Mouse (Mus musculus): ENCODE data around the gene Spock1.

Gene Spock1

GRCm38 (mm10) chr13:57734549-57734948, 173.6 kb downstream of the Spock1 start:
- DNase-seq (ENCODE audit: extremely low read depth, low read depth, low spot score), result no peak

- no peak for DNase-seq (ENCODE audit: extremely low read depth, low read depth, low spot score)
These were observed 174.6 kb downstream of the Spock1 start for GRCm38 (mm10) chr13:57733521-57733920.

- no peak for DNase-seq (ENCODE audit: extremely low read depth, low read depth, low spot score)
These were observed 175.9 kb downstream of the Spock1 start for GRCm38 (mm10) chr13:57732251-57732650.

- no peak for DNase-seq (ENCODE audit: extremely low read depth, low read depth, low spot score)
These were observed 180.4 kb downstream of the Spock1 start for GRCm38 (mm10) chr13:57727716-57728115.

GRCm38 (mm10) chr13:57726654-57727053, 181.5 kb downstream of the Spock1 start:
- DNase-seq (ENCODE audit: extremely low read depth, low read depth, low spot score), result no peak

GRCm38 (mm10) chr13:57722329-57722936, 185.7 kb downstream of the Spock1 start:
- DNase-seq (ENCODE audit: extremely low read depth, low read depth, low spot score), result no peak

- no peak for DNase-seq (ENCODE audit: extremely low read depth, low read depth, low spot score)
These were observed 186.4 kb downstream of the Spock1 start for GRCm38 (mm10) chr13:57721524-57722279.

GRCm38 (mm10) chr13:57718087-57718486, 190.0 kb downstream of the Spock1 start:
- DNase-seq (ENCODE audit: extremely low read depth, low read depth, low spot score), result no peak

GRCm38 (mm10) chr13:57712910-57713309, 195.2 kb downstream of the Spock1 start:
- no peak for DNase-seq (ENCODE audit: extremely low read depth, low read depth, low spot score)

- DNase-seq (ENCODE audit: extremely low read depth, low read depth, low spot score), result no peak
These were observed 199.7 kb downstream of the Spock1 start for GRCm38 (mm10) chr13:57708425-57708824.

GRCm38 (mm10) chr13:57702966-57703365, 205.2 kb downstream of the Spock1 start:
- DNase-seq (ENCODE audit: extremely low read depth, low read depth, low spot score), result no peak

- DNase-seq (ENCODE audit: extremely low read depth, low read depth, low spot score), result no peak
These were observed 211.4 kb downstream of the Spock1 start for GRCm38 (mm10) chr13:57696685-57697084.

- no peak for DNase-seq (ENCODE audit: extremely low read depth, low read depth, low spot score)
These were observed 219.2 kb downstream of the Spock1 start for GRCm38 (mm10) chr13:57688926-57689325.

GRCm38 (mm10) chr13:57686437-57686836, 221.7 kb downstream of the Spock1 start:
- DNase-seq (ENCODE audit: extremely low read depth, low read depth, low spot score), result no peak

GRCm38 (mm10) chr13:57685201-57685600, 222.9 kb downstream of the Spock1 start:
- no peak for DNase-seq (ENCODE audit: extremely low read depth, low read depth, low spot score)

GRCm38 (mm10) chr13:57679591-57679990, 228.5 kb downstream of the Spock1 start:
- no peak for DNase-seq (ENCODE audit: extremely low read depth, low read depth, low spot score)

GRCm38 (mm10) chr13:57676820-57677219, 231.3 kb downstream of the Spock1 start:
- no peak for DNase-seq (ENCODE audit: extremely low read depth, low read depth, low spot score)

- DNase-seq (ENCODE audit: extremely low read depth, low read depth, low spot score), result no peak
These were observed 234.7 kb downstream of the Spock1 start for GRCm38 (mm10) chr13:57673399-57673798.

GRCm38 (mm10) chr13:57672762-57673161, 235.4 kb downstream of the Spock1 start:
- no peak for DNase-seq (ENCODE audit: extremely low read depth, low read depth, low spot score)

- DNase-seq (ENCODE audit: extremely low read depth, low read depth, low spot score), result no peak
These were observed 236.2 kb downstream of the Spock1 start for GRCm38 (mm10) chr13:57671919-57672318.

- DNase-seq (ENCODE audit: extremely low read depth, low read depth, low spot score), result no peak
These were observed 236.8 kb downstream of the Spock1 start for GRCm38 (mm10) chr13:57671322-57671721.

GRCm38 (mm10) chr13:57667621-57668020, 240.5 kb downstream of the Spock1 start:
- DNase-seq (ENCODE audit: extremely low read depth, low read depth, low spot score), result no peak

All from fat pad, adult 2 months (tissue).